Mouse (Mus musculus) small intestine, adult 2 months (tissue): ENCODE data around the gene Maml3.

Experiments
- CTCF ChIP-seq: fragments of 200-500 bp; IDR thresholded peaks from 2 replicates; pipeline ENCODE4 v1.5.1; 2012; ENCODE audit warnings: low read depth, mild to moderate bottlenecking, control low read depth, inconsistent platforms, low read length, moderate library complexity, mixed read lengths; ENCODE audit not compliant: insufficient replicate concordance, insufficient read length; ENCODE audit errors: extremely low read depth
- POLR2A ChIP-seq: fragments of 200-500 bp; IDR thresholded peaks from 2 replicates; pipeline ENCODE4 v1.6.1; 2012; ENCODE audit warnings: low read depth, mild to moderate bottlenecking, control low read depth, inconsistent platforms, low read length, moderate library complexity

DNA sequence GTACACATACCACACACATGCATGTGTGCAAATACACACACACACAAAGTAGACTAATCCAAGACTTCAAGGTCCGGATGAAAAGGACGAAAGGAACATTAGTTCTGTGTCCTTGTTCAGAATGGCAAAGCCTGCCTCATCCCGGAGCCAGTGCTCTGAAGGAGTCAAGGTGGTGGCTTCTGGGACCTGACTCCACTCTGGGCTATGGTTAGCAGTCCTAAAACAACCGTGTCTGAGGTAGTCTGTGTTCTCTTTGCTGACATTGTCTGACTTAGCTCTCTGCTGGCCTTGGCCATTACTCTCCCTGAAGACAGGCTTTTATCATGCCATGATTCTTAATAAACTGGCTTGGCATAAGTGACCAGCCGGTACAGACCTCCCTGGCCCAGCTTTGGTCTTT is 445.5 kb downstream of the Maml3 start:
- TF ChIP-seq CTCF (no peak), POLR2A (no peak)
